Mouse (Mus musculus): ENCODE measurements around the gene AI597479.

GRCm38 (mm10) chr1:43141555-43141961 lies 43.0 kb downstream of the AI597479 start:
- TF ChIP-seq EP300 (IDR thresholded peaks at IDR 0.05; ENCODE audit: low read depth) = no peak
- TF ChIP-seq CTCF (IDR thresholded peaks at IDR 0.05; ENCODE audit: low read depth) = no peak

Measured in liver, postnatal 0 days (tissue).